Mouse (Mus musculus): ENCODE data around the gene 2300002M23Rik.

The 2300002M23Rik gene

GRCm38 (mm10) chr17:35556812-35557211, 10.4 kb upstream of the 2300002M23Rik start:
- DNase-seq (ENCODE audit: low read depth): peak; percentile 25

GRCm38 (mm10) chr17:35557351-35557750, 9.9 kb upstream of the 2300002M23Rik start:
- no peak for DNase-seq (ENCODE audit: low read depth)

- no peak for DNase-seq (ENCODE audit: low read depth)
These were observed 9.0 kb upstream of the 2300002M23Rik start for GRCm38 (mm10) chr17:35558216-35558615.

- no peak for DNase-seq (ENCODE audit: low read depth)
These were observed 517 bp downstream of the 2300002M23Rik start for GRCm38 (mm10) chr17:35567767-35568166.

- no peak for DNase-seq (ENCODE audit: low read depth)
These were observed 2.1 kb downstream of the 2300002M23Rik start for GRCm38 (mm10) chr17:35569091-35569944.

- no peak for DNase-seq (ENCODE audit: low read depth)
These were observed 3.6 kb downstream of the 2300002M23Rik start for GRCm38 (mm10) chr17:35570836-35571235.

- DNase-seq (ENCODE audit: low read depth): no peak
These were observed 4.2 kb downstream of the 2300002M23Rik start for GRCm38 (mm10) chr17:35571477-35571876.

- DNase-seq (ENCODE audit: low read depth): peak; percentile 89
These were observed 11.0 kb downstream of the 2300002M23Rik start for GRCm38 (mm10) chr17:35578211-35578610.

- no peak for DNase-seq (ENCODE audit: low read depth)
These were observed 15.7 kb downstream of the 2300002M23Rik start for GRCm38 (mm10) chr17:35582900-35583299.

- peak; percentile 40 for DNase-seq (ENCODE audit: low read depth)
These were observed 17.2 kb downstream of the 2300002M23Rik start for GRCm38 (mm10) chr17:35584330-35584937.

GRCm38 (mm10) chr17:35587291-35587690, 20.0 kb downstream of the 2300002M23Rik start:
- DNase-seq (ENCODE audit: low read depth): no peak

GRCm38 (mm10) chr17:35588387-35588786, 21.1 kb downstream of the 2300002M23Rik start:
- no peak for DNase-seq (ENCODE audit: low read depth)

- peak; percentile 42 for DNase-seq (ENCODE audit: low read depth)
These were observed 23.4 kb downstream of the 2300002M23Rik start for GRCm38 (mm10) chr17:35590410-35591218.

GRCm38 (mm10) chr17:35591219-35591578, 23.9 kb downstream of the 2300002M23Rik start:
- no peak for DNase-seq (ENCODE audit: low read depth)

GRCm38 (mm10) chr17:35591731-35592130, 24.5 kb downstream of the 2300002M23Rik start:
- no peak for DNase-seq (ENCODE audit: low read depth)

- DNase-seq (ENCODE audit: low read depth): no peak
These were observed 24.9 kb downstream of the 2300002M23Rik start for GRCm38 (mm10) chr17:35592131-35592530.

- DNase-seq (ENCODE audit: low read depth): no peak
These were observed 26.5 kb downstream of the 2300002M23Rik start for GRCm38 (mm10) chr17:35593786-35594185.

GRCm38 (mm10) chr17:35594456-35594855, 27.2 kb downstream of the 2300002M23Rik start:
- DNase-seq (ENCODE audit: low read depth): no peak

- DNase-seq (ENCODE audit: low read depth): no peak
These were observed 30.1 kb downstream of the 2300002M23Rik start for GRCm38 (mm10) chr17:35597399-35597798.

- DNase-seq (ENCODE audit: low read depth): no peak
These were observed 34.0 kb downstream of the 2300002M23Rik start, which contains the start of gene Sfta2 for GRCm38 (mm10) chr17:35601249-35601648. Gene Sfta2 (plus strand): TSS chr17:35601549.

- no peak for DNase-seq (ENCODE audit: low read depth)
These were observed 34.6 kb downstream of the 2300002M23Rik start for GRCm38 (mm10) chr17:35601736-35602354.

GRCm38 (mm10) chr17:35617127-35617526, 49.9 kb downstream of the 2300002M23Rik start:
- no peak for DNase-seq (ENCODE audit: low read depth)
